Mouse (Mus musculus) thymus, adult 2 months (tissue): ENCODE data around the gene Arpc4.

ENCODE experiments used
- CTCF ChIP-seq: fragments of 200-500 bp; IDR thresholded peaks from 2 replicates; pipeline ENCODE4 v1.5.1; 2012; ENCODE audit warnings: mild to moderate bottlenecking, control low read depth, low read length, moderate library complexity, borderline replicate concordance; ENCODE audit not compliant: control insufficient read depth, poor library complexity, insufficient read depth; ENCODE audit errors: extremely low read depth
- POLR2A ChIP-seq: fragments of 200-500 bp; IDR thresholded peaks from 2 replicates; pipeline ENCODE4 v1.6.1; 2012; ENCODE audit warnings: mild to moderate bottlenecking, low read length, control low read depth, moderate library complexity; ENCODE audit not compliant: control insufficient read depth, poor library complexity, insufficient read depth; ENCODE audit errors: extremely low read depth

- TF ChIP-seq CTCF (no peak), POLR2A (no peak)
Observed at GRCm38 (mm10) chr6:113364518-113365135, 13.3 kb upstream of the Arpc4 start.
